Mouse (Mus musculus): ENCODE measurements around the gene Gm48551. TPM values are rescaled to one million over a fixed set of nuclear protein-coding genes. Genes with fewer than 3 reads are reported as not detected.

Gene Gm48551
- polyA plus RNA-seq, 1 experiment from 2014 or later: 2.7 TPM

DNA sequence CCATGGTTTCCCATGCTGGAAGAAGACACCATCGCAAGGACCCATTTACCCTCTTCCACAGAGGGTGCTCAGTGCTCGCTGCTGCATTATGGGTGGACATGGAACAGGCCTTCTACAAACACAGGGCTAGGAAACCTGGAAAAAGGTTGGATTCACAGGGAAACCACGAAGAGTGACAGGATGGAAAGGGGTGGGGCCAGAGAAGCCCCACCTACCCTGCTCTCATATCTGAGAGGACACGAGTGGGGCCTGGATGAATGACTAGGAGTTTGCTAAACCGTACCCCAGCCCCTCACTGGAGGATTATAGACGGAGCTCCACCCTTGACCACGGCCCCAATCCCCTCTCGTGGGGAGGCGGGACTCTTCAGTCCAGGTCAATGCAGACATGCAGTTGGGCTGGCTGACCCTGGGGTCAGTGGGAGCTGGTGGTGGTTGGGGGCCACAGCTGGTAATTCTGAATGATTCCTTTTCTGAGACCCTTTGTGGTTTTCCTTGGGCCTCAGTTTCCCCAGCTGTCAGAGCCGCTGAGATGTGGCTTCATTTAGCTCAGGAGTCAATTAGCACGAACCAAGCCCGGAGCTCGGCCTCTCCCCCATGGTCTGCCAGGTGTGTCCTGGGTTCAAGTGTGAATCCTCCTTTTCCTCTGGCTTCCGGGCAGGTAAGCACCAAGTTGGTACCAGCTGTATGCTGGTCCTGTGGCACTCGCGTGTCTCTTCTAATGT lies 28.5 kb downstream of the Gm48551 start:
- WGBS: 75% methylated on average over 16 of the region's 16 CpGs
- no peak overlapping the region for H3K4me3 ChIP-seq
- 0 out of 2 replicates have a peak, but pooled peaks cover 6% of the 10 kb centered on the region for H3K36me3 ChIP-seq (replicated peaks)
- H3K4me1 ChIP-seq: peaks cover 95% of the 10 kb centered on the region
- peak overlapping the region; percentile 90 for H3K27ac ChIP-seq (replicated peaks)
- H3K9me3 ChIP-seq: no peaks in the 10 kb centered on the region
- H3K27me3 ChIP-seq (replicated peaks; ENCODE audit: low read depth, poor library complexity, severe bottlenecking): peaks cover 19% of the 10 kb centered on the region
- DNase-seq (ENCODE audit: low spot score): no peak

DNA sequence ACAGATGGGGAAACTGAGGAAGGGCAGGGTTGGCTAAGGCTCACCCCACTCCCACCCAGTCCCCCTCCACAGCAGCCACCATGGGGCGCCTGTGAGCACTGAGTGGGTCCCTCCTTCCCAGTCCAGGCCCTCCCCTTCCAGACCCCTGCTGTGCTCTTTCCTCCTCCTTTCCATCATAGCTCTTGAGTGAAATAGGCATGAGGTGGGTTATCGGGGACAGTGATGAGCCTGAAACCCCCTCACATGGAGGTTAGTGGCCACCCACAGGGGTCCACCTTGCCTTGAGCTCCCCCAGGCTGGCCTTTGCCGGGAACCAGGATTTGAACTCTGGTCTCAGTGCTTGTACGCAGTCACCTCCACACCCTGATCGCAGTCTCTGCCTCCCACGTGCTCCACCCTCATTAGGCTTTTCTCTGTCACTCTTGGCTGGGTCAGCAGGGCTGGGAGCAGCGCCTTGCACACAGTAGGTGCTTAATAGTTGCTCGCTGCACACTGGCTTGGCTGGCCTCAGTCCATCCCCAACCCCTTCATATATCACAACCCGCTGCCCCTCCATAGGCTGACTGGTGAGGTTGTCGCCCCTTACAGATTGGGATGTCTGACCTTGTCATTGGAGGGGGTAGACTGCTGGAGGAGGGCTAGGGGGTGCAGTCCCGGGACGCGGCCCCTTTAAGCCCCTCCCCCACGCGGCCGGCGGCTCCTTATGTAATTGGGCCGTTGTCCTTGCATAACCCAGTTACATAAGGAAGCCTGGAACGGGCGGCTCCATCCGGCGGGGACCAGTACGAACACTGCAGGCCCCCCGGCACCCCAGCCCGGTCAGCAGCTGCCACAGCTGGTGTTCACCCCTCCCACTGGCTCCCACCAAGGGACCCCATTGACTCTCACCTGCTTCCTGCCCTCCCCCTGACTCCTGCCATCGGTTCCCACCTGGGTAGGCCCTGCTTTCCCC lies 29.3 kb downstream of the Gm48551 start:
- H3K36me3 ChIP-seq (replicated peaks): 0 out of 2 replicates have a peak, but pooled peaks cover 6% of the 10 kb centered on the region
- H3K27me3 ChIP-seq (replicated peaks; ENCODE audit: low read depth, poor library complexity, severe bottlenecking): peaks cover 18% of the 10 kb centered on the region
- H3K27ac ChIP-seq (replicated peaks): peak overlapping the region; percentile 90
- 28% methylated on average over 26 of the region's 26 CpGs for WGBS
- H3K4me3 ChIP-seq: peak overlapping the region; percentile 44
- no peaks in the 10 kb centered on the region for H3K9me3 ChIP-seq
- H3K4me1 ChIP-seq: peaks cover 95% of the 10 kb centered on the region
- DNase-seq (ENCODE audit: low spot score): peak; percentile 85

DNA sequence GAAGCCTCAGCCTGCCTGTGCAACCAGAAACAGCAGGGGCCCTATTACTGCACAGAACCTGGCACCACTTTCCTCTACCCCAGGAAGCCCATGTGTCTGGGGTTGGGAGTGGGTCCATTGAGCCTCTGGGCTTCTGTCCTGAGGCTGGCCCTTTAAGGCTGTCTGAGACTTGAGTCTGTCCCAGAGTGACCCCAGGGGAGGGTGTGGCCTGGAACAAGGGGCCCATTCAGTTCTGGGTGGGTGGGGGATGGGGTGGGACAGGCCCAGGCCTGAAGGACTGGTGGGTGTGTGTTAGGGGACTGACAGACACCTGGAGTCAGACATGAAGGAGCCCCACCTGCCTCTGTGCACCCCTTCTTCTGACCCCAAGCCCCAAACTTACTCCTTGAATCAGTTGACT lies 30.4 kb downstream of the Gm48551 start:
- H3K9me3 ChIP-seq: no peaks in the 10 kb centered on the region
- H3K27me3 ChIP-seq (replicated peaks; ENCODE audit: low read depth, poor library complexity, severe bottlenecking): peaks cover 26% of the 10 kb centered on the region
- H3K4me1 ChIP-seq: peaks cover 94% of the 10 kb centered on the region
- H3K36me3 ChIP-seq (replicated peaks): peaks cover 11% of the 10 kb centered on the region; the same call in 1 of the 2 replicates
- peak; percentile 73 for DNase-seq (ENCODE audit: low spot score)
- peak overlapping the region; percentile 90 for H3K27ac ChIP-seq (replicated peaks)
- peak overlapping the region; percentile 44 for H3K4me3 ChIP-seq

DNA sequence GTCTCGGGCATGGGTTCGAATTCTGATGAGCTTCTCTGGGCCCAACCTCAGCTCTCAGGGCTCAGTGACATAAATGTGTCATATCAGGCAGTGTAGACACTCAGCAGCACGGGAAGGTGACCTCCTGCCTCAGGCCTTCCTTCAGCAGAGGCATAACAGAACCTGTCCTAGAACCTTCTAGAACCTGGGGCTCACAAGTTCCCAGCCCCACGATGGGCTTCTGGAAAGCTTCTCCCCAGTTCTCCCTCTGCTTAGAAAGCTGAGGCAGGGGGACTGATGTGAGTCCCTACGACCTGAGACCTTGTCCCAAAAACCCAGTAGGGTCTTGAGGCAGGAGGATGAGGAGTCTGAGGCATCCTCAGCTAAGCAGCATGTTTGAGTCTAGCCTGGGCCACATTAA lies 30.9 kb downstream of the Gm48551 start:
- peak overlapping the region; percentile 44 for H3K4me3 ChIP-seq
- peaks cover 30% of the 10 kb centered on the region for H3K27me3 ChIP-seq (replicated peaks; ENCODE audit: low read depth, poor library complexity, severe bottlenecking)
- 83% methylated on average over 5 of the region's 5 CpGs for WGBS
- DNase-seq (ENCODE audit: low spot score): no peak
- H3K4me1 ChIP-seq: peaks cover 94% of the 10 kb centered on the region
- peaks cover 11% of the 10 kb centered on the region; the same call in 1 of the 2 replicates for H3K36me3 ChIP-seq (replicated peaks)
- no peaks in the 10 kb centered on the region for H3K9me3 ChIP-seq
- H3K27ac ChIP-seq (replicated peaks): peak overlapping the region; percentile 90

DNA sequence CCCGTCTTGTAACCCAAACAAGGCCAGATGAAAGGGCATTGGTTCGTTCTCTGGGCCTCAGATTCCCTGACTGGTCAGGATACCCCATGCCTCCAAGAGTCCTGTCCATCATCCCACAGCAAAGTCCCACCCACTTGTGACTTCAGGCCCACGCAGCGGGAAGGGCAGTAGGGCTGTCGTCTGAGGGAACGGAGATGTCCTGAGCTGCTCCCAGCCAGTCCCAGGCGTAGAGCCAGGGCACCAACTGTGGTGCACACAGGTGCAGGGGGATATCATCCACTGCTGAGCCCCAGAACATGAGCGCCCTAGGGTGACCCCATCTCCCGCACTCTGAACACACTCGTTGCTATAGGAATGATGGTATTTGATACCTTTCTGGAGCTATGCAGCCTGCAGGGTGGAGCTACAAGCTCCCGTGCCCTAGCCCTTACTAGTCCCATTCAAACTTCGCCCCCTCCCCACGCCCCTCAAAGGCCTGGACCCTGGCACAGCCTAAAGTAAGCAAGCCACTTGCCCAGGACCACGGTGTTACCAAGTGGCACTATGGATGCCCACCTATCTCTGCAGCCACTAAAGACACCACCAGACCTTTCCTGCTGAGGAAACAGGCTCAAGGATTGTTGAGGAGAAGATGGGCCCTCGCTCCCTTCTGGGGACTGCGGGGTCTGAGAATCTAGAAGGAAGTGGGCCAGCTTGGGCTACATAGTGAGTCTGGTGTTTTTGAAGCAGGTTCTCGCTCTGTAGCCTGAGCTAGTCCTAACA lies 31.5 kb downstream of the Gm48551 start:
- Histone ChIP-seq H3K27ac (replicated peaks) (peak overlapping the region; percentile 90), H3K4me3 (0 out of 2 replicates have a peak overlapping the region, but pooled peaks have one; percentile 60), H3K27me3 (replicated peaks; ENCODE audit: low read depth, poor library complexity, severe bottlenecking) (peaks cover 36% of the 10 kb centered on the region), H3K36me3 (replicated peaks) (peaks cover 11% of the 10 kb centered on the region; the same call in 1 of the 2 replicates), H3K9me3 (no peaks in the 10 kb centered on the region), H3K4me1 (peaks cover 90% of the 10 kb centered on the region)
- WGBS: 60% methylated on average over 17 of the region's 17 CpGs
- peak; percentile 15 for DNase-seq (ENCODE audit: low spot score)

DNA sequence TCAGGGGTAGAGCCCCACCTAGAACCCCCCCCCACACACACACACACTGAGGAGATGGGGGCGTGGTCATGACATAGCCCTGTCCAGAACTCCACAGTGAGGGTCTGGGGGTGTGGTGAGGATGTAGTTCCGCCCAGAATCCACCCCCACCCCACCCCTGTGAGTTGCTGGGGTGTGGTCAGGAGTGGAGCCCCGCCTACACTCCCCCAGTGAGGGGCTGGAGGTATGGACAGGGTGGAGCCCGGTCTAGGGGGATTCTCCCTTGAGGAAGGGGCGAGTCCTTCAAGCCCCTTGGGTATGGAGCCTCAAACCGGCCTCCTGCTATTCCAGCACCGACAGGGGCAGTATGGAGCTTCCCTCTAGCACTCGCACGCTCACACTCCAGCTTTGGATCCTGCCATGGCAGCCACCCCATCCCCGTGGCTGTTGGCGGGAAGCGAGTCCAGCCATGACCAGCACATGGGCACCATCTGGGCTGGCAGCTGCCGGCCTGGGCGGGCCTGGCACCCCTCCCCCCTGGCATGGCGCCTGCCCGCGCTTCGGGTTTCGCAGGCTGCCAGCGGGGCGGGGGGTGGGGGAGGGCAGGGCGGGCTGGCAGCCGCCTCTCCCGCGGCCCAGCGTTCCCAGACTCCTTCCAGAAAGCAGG lies 32.4 kb downstream of the Gm48551 start:
- Histone ChIP-seq H3K4me3 (peak overlapping the region; percentile 60), H3K27ac (replicated peaks) (peak overlapping the region; percentile 90), H3K27me3 (replicated peaks; ENCODE audit: low read depth, poor library complexity, severe bottlenecking) (peaks cover 46% of the 10 kb centered on the region), H3K4me1 (peaks cover 88% of the 10 kb centered on the region), H3K9me3 (no peaks in the 10 kb centered on the region), H3K36me3 (replicated peaks) (peaks cover 9% of the 10 kb centered on the region; the same call in 1 of the 2 replicates)
- peak; percentile 88 for DNase-seq (ENCODE audit: low spot score)
- 0% methylated on average over 26 of the region's 26 CpGs for WGBS

DNA sequence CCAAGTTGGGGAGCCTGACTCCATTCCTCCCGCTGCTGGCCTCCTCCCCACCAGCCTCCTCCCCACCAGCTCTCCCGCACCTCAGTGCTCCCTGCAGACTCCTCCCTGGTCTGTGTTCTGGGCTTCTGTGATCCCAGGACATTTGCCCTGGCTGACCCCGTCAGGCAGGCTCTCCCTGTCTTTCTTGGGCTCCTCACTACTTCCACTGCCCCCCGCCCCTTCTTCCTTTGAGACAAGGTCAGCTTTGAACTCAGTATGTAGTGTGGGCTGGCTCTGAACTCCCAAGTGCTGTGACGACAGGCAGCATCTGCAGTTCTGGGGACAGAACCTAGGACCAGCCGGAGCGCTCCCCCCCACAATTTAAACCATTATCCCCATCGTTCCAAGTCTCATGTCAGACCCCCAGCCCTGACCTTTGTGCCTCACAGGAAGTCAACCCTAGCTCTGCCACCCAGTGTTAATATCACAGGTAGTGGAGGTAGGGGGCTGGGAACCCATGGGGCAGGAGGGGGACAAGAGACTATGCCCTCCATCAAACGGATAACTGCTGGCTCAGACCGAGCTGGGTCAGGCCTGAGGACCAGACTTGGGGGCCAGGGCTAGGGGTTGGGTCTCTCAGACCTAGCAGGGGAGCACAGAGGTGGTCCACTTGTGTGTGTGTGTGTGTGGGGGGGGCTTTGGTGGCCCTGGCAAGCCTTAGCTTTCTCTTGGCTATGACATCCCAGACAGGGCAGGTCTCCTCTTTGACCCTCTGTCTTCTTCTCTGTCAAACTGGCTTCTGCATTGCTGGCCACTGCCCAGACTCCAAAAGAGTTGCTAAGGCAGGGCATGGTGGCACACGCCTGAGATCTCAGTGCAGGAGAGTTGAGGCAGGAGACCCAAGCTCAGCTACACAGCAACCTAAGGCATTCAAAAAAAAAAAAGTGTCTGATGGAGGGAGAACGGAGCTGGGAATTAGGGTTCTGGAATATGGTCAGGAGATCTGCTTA lies 33.3 kb downstream of the Gm48551 start:
- peaks cover 4% of the 10 kb centered on the region; the same call in 1 of the 2 replicates for H3K36me3 ChIP-seq (replicated peaks)
- no peaks in the 10 kb centered on the region for H3K9me3 ChIP-seq
- H3K27ac ChIP-seq (replicated peaks): peak overlapping the region; percentile 90
- DNase-seq (ENCODE audit: low spot score): no peak
- peaks cover 54% of the 10 kb centered on the region for H3K27me3 ChIP-seq (replicated peaks; ENCODE audit: low read depth, poor library complexity, severe bottlenecking)
- H3K4me1 ChIP-seq: peaks cover 80% of the 10 kb centered on the region
- H3K4me3 ChIP-seq: peak overlapping the region; percentile 60
- 38% methylated on average over 12 of the region's 12 CpGs for WGBS

DNA sequence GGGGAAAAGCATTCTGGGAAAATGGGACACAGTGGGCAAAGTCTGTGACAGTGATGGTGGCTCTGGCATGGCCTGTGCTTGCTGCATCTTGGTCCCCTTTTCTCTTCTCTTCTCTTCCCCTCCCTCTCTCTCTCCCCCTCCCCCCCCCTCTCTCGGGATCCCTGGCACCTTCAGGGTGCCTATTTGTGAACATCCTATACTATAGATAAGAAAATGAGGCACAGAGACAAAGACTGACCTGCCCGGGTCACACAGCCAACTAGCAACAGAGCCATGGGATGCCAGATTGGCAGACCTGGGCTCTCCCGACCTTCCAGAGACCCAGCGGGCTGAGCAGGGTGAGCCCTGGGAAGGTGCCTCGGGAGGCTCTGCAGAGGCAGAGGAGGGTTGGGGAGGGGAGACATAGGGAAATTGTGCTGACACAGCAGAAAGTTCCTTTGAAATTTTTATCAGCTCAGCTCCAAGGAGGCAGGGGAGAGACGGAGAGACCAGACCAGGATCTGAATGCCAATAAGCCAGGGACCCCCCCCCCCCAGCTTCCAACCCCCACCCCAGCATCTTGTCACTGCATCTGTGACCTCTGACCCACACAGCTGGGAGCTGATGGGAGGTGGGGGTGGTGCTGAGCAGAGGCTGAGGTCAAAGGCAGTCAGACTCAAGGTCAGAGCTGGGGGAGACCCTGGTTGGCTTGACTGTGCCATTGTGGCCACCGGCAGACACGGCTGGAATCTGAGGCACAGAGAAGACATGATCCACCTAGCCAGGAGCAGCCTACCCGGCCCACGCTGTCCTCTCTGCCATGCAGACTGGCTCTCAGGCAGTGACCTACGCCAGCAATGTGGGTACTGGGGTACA lies 34.2 kb downstream of the Gm48551 start:
- Histone ChIP-seq H3K36me3 (replicated peaks) (peaks cover 4% of the 10 kb centered on the region; the same call in 1 of the 2 replicates), H3K27me3 (replicated peaks; ENCODE audit: low read depth, poor library complexity, severe bottlenecking) (peaks cover 61% of the 10 kb centered on the region), H3K9me3 (no peaks in the 10 kb centered on the region), H3K4me3 (peak overlapping the region; percentile 14; the same call in 1 of the 2 replicates), H3K4me1 (peaks cover 70% of the 10 kb centered on the region), H3K27ac (replicated peaks) (peak overlapping the region; percentile 57; the same call in 1 of the 2 replicates)
- DNase-seq (ENCODE audit: low spot score): no peak
- 40% methylated on average over 11 of the region's 11 CpGs for WGBS

DNA sequence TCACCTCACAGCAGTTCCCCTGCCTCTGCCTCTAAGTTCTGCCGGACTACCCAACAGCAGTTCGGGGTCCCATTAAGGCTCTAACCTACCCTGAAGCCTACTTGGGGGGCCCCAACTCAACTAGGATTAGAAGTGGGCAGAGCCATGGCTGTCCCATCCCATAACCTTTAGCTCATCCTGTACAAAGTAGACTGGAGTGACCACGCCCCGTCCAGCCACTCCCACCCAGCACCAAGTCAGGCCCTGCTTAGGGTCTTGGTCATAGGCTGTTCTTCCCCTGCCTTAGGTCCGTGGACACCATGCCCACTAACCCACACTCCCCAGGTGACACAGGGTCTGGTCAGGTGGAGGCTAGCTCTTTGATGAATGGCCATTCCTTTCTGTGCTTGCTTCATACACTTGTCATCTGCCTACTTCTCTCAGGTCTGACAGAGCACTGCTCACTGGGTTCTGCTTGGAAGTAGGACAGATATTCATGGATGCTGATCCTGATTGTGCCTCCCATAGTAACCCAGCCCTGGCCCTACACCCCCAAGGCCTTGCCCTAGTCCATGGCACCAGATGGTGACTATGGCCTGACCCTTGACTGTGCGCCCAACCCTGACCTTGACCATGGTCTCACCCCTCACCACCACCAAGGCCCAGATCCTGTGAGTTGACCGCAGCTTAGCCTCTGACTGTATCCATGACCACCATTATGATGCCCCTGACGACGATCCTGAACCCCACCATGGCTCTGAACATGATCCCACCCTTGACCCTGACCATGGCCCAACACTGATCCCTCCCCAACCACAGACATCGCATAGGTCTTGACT lies 35.1 kb downstream of the Gm48551 start:
- DNase-seq (ENCODE audit: low spot score): peak; percentile 7
- H3K4me1 ChIP-seq: peaks cover 66% of the 10 kb centered on the region
- 92% methylated on average over 10 of the region's 10 CpGs for WGBS
- H3K36me3 ChIP-seq (replicated peaks): peaks cover 4% of the 10 kb centered on the region; the same call in 1 of the 2 replicates
- H3K9me3 ChIP-seq: no peaks in the 10 kb centered on the region
- H3K4me3 ChIP-seq: peak overlapping the region; percentile 14; the same call in 1 of the 2 replicates
- peak overlapping the region; percentile 57; the same call in 1 of the 2 replicates for H3K27ac ChIP-seq (replicated peaks)
- H3K27me3 ChIP-seq (replicated peaks; ENCODE audit: low read depth, poor library complexity, severe bottlenecking): peaks cover 70% of the 10 kb centered on the region
